Mouse (Mus musculus): ENCODE measurements around the gene Sfxn4.
"Not testable (repeated sequence)": the region's sequence is repeated elsewhere in the genome, so short reads cannot be mapped to it uniquely, and the experiment has no call there.

Sfxn4 gene

GRCm38 (mm10) chr19:60860868-60861700 lies at the start of gene Sfxn4:
Gene Sfxn4 (minus strand): TSS chr19:60861479.
- in situ Hi-C loops (cut with MboI; ENCODE audit: unreplicated experiment in 2 of 2): no loop called here

DNA sequence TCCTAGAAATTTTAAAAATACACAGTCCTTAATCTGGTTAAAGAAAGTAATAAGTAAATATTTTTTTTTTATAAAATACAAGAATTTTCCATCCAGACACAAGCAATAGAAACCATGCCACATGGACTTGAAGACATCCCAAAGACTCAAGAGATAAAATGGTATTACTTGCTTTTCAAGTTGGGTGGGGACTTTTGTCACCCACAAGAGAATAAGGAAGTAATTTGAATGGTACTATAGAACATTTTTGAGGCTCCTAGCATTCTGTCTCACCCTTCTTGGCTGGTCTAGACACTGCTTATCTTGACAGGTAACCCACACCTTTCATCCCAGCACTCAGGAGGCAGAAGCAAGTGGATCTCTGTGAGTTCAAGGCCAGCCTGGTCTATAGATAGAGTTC lies 49.0 kb upstream of the Sfxn4 start:
- in situ Hi-C loops (cut with MboI; ENCODE audit: unreplicated experiment in 2 of 2): no loop called here

DNA sequence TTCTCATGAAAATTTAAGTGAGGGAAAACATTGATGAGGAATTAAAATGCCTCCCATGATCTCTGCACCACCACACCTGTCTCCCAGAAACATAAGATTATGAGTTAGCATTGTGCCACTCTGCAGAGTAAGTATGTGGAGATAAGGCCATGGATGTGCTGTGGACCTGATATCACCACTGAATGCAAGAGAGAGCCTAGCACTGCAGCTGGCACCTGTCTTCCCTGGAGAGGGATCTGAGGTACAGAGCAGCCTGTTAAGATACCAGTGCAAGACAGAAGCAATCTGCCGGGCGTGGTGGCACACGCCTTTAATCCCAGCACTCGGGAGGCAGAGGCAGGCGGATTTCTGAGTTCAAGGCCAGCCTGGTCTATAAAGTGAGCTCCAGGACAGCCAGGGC lies 44.2 kb upstream of the Sfxn4 start:
- in situ Hi-C loops (cut with MboI; ENCODE audit: unreplicated experiment in 2 of 2): no loop called here

- in situ Hi-C loops (cut with MboI; ENCODE audit: unreplicated experiment in 2 of 2): no loop called here
These were observed 42.7 kb upstream of the Sfxn4 start for GRCm38 (mm10) chr19:60903971-60904370.

DNA sequence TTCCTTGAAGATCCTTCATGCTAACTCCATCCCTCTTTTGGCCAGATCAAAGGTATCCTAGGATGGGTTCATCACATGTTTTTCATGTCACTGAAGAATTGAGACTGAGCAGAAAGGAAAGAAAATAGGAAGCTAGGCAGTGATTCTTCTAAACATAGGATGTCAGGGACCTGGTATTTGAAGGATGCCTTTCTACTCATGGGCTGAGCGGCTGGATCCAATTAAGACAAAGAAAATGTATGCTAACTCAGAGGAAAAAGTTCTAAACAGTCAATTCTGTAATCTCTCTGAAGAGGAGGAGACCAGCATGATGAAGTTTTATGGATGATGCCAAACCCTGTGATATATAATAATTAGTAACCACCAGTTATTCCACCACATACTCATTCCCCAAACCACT lies 41.9 kb upstream of the Sfxn4 start:
- in situ Hi-C loops (cut with MboI; ENCODE audit: unreplicated experiment in 2 of 2): no loop called here

GRCm38 (mm10) chr19:60895251-60895880 lies 34.1 kb upstream of the Sfxn4 start:
- in situ Hi-C loops (cut with MboI; ENCODE audit: unreplicated experiment in 2 of 2): loop anchor here (10.0 kb wide), 1 partner anchor 49 kb away; no protein-coding TSS in a partner anchor

GRCm38 (mm10) chr19:60891934-60892547 lies 30.8 kb upstream of the Sfxn4 start:
- in situ Hi-C loops (cut with MboI; ENCODE audit: unreplicated experiment in 2 of 2): loop anchor here (10.0 kb wide), 1 partner anchor 53 kb away; no protein-coding TSS in a partner anchor

DNA sequence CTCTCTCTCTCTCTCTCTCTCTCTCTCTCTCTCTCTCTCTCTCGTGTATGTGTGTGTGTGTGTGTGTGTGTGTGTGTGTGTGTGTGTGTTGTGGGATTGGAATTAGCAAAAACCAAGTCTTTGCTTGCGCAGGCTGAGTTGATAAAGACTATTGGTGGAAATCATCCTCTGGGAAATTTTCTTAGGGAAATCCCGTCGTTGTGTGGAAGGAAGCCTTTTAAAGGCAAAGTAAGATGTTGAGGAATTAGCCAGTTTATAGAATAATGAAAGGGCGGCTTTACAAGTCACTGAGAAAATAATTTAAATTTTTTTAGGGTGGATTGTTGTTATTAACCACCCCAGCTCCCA lies 29.8 kb upstream of the Sfxn4 start:
- in situ Hi-C loops (cut with MboI; ENCODE audit: unreplicated experiment in 2 of 2): loop anchor here (10.0 kb wide), 1 partner anchor 54 kb away; no protein-coding TSS in a partner anchor

DNA sequence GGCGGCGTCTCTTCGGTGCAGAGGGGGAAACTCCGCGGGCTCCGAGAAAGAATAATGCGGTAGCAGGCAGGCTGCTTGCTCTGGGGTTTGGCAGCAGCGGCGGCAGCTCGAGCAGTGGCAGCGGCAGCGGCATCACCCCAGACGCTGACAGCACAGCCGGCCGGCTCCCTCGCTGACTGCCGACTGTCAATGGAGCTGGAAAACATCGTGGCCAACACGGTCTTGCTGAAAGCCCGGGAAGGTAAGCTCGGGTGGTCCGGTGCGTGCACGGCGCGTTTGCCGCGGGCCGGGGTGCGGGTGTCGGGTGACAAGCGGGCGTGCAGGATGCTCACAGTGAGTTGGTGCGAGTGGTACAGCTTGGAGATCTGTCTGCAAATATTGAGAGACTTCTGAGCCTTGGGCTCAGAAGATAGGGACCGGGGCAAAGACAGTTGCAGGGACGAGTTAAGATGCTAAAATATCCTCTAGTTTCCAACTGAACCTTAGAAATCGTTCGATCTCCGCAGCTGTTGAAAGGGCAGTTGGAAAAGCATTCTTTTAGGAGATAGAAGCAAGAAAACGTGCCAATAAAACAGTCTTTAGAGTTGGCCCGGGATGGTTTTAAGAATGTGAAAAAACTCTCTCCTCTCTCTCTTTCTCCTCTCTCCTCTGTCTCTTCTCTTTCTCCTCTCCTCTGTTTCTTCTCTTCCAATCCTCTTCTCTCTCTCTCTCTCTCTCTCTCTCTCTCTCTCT lies 29.3 kb upstream of the Sfxn4 start:
- in situ Hi-C loops (cut with MboI; ENCODE audit: unreplicated experiment in 2 of 2): loop anchor here (10.0 kb wide), 1 partner anchor 54 kb away; no protein-coding TSS in a partner anchor

DNA sequence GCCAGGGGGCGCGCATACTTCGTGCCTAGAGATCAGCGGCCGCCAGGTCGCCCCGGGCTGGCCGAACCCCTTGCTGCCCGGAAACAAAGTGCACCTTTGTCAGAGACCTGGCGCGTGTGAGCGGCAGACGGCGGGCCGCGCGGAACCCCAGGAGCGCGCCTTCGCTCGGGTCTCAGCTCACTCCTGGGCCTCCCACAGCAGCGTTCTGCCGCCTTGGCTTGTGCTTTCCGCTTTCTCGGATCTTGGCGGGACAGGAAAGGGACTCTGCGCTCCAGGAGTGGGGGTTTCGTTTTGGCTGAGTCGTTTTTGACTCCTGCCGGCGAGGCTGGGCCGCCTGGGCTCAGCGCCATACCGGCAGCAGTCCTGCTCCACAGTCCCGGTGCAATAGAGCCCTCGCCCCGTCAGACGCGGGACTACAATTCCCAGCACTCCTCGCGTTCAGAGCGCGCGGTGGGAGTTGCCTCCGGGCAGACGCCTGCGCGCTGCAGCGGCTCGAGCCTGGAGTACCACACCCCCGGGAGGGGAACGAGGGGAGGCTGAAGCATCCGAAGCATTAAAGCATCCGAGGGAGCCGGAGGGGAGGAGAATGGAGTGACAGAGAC lies 28.5 kb upstream of the Sfxn4 start, which contains the start of gene Grk5:
Grk5 (plus strand) TSS at position 36 of the 602 bp plus-strand sequence.
- in situ Hi-C loops (cut with MboI; ENCODE audit: unreplicated experiment in 2 of 2): loop anchor here (5.0 to 10.0 kb wide), 3 partner anchors 48 to 197 kb away; no protein-coding TSS in a partner anchor

DNA sequence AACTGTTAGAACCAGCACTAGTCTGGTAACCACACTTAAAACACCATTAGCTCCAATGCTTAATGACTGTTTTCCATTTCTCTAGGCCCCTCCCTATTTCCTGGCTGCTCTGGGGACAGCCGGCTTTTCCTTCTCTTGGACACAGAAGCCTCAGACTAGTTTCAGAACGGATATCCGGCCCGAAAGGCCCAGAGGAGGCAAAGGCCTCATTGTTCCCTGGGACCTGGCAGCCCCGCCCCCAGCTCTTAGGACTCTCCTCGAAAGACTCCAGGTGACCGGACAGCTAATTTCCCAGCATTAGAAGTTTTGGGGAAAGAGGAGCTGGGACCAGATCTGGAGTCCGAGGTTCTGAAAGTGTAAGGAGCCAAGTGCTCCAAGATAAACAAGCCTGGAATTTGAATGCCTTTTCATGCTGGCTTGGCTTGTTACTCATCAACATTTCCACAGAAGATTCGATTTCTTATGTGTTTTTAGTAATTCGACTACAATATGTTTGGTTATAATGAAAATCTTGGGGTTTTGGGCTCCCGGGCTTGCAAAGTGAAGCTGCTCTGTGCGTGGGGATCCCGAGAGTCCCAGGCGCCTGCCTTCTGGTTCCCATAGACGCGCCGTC lies 27.9 kb upstream of the Sfxn4 start:
- in situ Hi-C loops (cut with MboI; ENCODE audit: unreplicated experiment in 2 of 2): loop anchor here (5.0 kb wide), 2 partner anchors 47 to 198 kb away; no protein-coding TSS in a partner anchor

DNA sequence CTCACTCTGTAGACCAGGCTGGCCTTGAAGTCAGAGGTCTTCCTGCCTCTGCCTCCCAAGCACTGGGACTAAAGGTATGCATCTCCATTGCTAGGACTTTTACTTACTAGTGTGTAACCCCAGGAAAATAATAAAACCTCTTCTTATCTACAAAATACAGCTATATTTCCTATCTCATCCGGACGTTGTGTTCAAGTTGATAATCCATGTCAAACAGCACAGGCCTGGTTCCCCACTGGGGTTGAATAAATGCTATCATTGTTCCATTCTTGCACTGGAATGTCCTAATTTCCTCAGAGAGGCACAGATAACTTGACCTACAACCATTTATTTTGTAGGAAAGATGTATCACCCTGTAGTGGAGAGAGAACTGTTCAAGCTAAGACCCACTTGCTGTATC lies 26.4 kb upstream of the Sfxn4 start:
- in situ Hi-C loops (cut with MboI; ENCODE audit: unreplicated experiment in 2 of 2): loop anchor here (5.0 kb wide), 2 partner anchors 45 to 200 kb away; no protein-coding TSS in a partner anchor

GRCm38 (mm10) chr19:60883129-60883528 lies 21.9 kb upstream of the Sfxn4 start:
- in situ Hi-C loops (cut with MboI; ENCODE audit: unreplicated experiment in 2 of 2): no loop called here

DNA sequence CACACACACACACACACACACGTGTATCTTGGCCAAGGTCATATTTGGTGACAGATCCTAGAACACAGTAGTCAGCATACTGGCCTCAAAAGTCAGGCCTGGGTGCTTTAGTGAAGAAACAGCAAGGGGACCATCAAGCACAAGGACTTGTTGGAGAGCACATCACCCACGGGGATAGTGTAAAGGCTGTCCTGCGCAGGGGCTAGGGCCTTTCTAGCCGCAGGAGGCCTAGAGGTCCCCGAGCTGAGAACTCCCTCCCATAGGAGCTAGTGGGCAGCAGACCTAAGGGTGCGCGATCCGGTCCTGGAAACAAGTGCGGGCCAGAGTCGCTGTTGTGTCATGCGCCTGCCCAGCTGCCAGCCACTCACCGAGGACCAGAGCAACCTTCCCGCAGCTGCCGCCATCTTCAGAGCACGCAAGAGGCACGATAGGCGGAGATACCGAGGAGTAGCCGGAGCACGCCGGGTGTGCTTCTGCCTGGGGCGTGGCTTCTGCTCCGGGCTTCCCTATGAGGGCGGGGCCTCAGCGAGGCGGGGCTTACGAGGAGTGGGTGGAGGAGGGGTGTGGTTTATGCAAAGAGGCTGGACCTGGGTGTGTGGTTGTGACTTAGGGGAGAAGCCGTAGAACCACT lies 12.9 kb upstream of the Sfxn4 start, which contains the start of gene Prdx3:
Prdx3 (minus strand) TSS at position 493 of the 631 bp plus-strand sequence.
- in situ Hi-C loops (cut with MboI; ENCODE audit: unreplicated experiment in 2 of 2): no loop called here

GRCm38 (mm10) chr19:60873501-60873900 lies 12.2 kb upstream of the Sfxn4 start:
- in situ Hi-C loops (cut with MboI; ENCODE audit: unreplicated experiment in 2 of 2): no loop called here

DNA sequence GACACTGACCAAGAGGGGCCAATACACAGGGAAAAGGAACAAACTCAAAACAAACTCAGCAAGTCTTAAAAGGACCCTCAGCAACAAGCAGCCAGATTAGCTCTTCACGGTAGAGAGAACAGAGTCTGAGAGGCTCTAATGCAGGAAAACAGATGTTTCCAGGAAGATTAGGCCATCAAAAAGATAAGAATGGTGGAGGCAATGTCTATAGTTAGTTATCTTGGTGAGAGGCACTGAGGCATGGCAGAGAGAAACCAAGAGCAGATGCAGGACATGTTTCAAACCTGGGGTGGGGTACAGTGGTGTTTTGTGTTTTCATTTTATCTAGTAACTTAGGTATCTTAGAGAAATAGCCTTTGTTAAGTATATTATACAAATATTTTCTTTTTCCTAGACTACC lies 11.0 kb upstream of the Sfxn4 start:
- in situ Hi-C loops (cut with MboI; ENCODE audit: unreplicated experiment in 2 of 2): no loop called here

DNA sequence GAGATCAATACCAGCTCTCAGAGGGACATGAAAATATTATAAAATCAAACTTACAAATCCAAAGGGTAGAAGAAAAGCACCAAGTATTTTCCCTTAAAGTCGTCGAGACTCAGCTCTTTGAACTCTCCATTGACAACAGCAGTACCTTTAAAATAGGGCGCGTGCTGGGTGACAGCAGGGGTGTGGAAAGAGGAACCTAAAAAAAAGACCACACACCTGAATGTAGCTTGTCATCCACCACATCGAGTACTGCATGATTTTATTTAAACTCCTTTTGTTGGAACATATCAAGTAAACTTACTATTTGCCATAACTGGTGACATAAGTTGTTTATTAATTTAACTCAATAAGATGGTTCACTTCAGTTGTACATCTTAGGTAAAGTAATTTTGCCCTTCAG lies 10.1 kb upstream of the Sfxn4 start:
- in situ Hi-C loops (cut with MboI; ENCODE audit: unreplicated experiment in 2 of 2): no loop called here

DNA sequence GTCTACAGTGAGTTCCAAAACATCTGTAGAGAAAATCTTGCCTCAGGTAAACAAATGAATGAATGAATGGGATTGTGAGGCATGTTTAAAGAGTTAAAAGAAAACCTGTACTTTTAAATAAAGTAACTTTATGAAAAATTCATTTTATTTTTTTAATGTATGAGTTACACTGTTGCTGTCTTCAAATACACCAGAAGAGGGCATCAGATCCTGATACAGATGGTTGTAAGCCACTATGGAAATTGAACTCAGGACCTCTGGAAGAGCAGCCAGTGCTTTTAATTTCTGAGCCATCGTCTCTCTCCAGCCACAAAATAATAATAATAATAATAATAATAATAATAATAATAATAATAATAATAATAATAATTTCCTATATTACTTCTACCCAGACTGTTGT lies 9.2 kb upstream of the Sfxn4 start:
- in situ Hi-C loops (cut with MboI; ENCODE audit: unreplicated experiment in 2 of 2): no loop called here

- in situ Hi-C loops (cut with MboI; ENCODE audit: unreplicated experiment in 2 of 2): not testable (repeated sequence)
These were observed 4.9 kb upstream of the Sfxn4 start for GRCm38 (mm10) chr19:60866169-60866568.
